Mouse (Mus musculus) urinary bladder, postnatal 36 days (tissue): Measurements from ENCODE around the gene Mttp.

Experiments
- DNase-seq, 2 experiments: peaks; one replicate each; pipeline ENCODE4 v3.0.0; 2022; ENCODE audit warnings: low spot score in 2 of 2, mixed read lengths in 1 of 2

The Mttp gene

GRCm38 (mm10) chr3:138134528-138134927 lies 10.2 kb downstream of the Mttp start:
- DNase-seq = no peak

GRCm38 (mm10) chr3:138133916-138134315 lies 10.9 kb downstream of the Mttp start:
- DNase-seq = no peak

- DNase-seq = no peak
Measured at GRCm38 (mm10) chr3:138133463-138133862, 11.3 kb downstream of the Mttp start.

- no peak for DNase-seq
Measured at GRCm38 (mm10) chr3:138131168-138131567, 13.6 kb downstream of the Mttp start.

- DNase-seq = no peak
Measured at GRCm38 (mm10) chr3:138130692-138131091, 14.1 kb downstream of the Mttp start.

GRCm38 (mm10) chr3:138129110-138129509 lies 15.7 kb downstream of the Mttp start:
- DNase-seq = no peak

- no peak for DNase-seq
Measured at GRCm38 (mm10) chr3:138123842-138124241, 20.9 kb downstream of the Mttp start.

GRCm38 (mm10) chr3:138121461-138121860 lies 23.3 kb downstream of the Mttp start:
- no peak for DNase-seq

GRCm38 (mm10) chr3:138119444-138120105 lies 25.2 kb downstream of the Mttp start:
- DNase-seq = no peak

GRCm38 (mm10) chr3:138118831-138119230 lies 25.9 kb downstream of the Mttp start:
- no peak for DNase-seq

- no peak for DNase-seq
Measured at GRCm38 (mm10) chr3:138118392-138118791, 26.4 kb downstream of the Mttp start.

GRCm38 (mm10) chr3:138116871-138117270 lies 27.9 kb downstream of the Mttp start:
- no peak for DNase-seq

GRCm38 (mm10) chr3:138114106-138114505 lies 30.7 kb downstream of the Mttp start:
- DNase-seq = no peak

GRCm38 (mm10) chr3:138110910-138111782 lies 33.6 kb downstream of the Mttp start:
- no peak for DNase-seq

GRCm38 (mm10) chr3:138106887-138107286 lies 37.9 kb downstream of the Mttp start:
- no peak for DNase-seq

GRCm38 (mm10) chr3:138105056-138105455 lies 39.7 kb downstream of the Mttp start:
- DNase-seq = no peak

GRCm38 (mm10) chr3:138103690-138104089 lies 41.1 kb downstream of the Mttp start:
- DNase-seq = no peak

GRCm38 (mm10) chr3:138101936-138102335 lies 42.8 kb downstream of the Mttp start:
- no peak for DNase-seq

GRCm38 (mm10) chr3:138097718-138098117 lies 47.0 kb downstream of the Mttp start:
- no peak for DNase-seq

- no peak for DNase-seq
Measured at GRCm38 (mm10) chr3:138096263-138097028, 48.3 kb downstream of the Mttp start.

GRCm38 (mm10) chr3:138095718-138096117 lies 49.0 kb downstream of the Mttp start:
- DNase-seq = no peak

GRCm38 (mm10) chr3:138095301-138095700 lies 49.5 kb downstream of the Mttp start:
- DNase-seq = no peak
